Mouse (Mus musculus): ENCODE data around the gene Hist1h3d.
A peak's percentile ranks its signal among the peaks of the same experiment; 100 is the strongest.
"Not testable (repeated sequence)": the region's sequence is repeated elsewhere in the genome, so short reads cannot be mapped to it uniquely, and the experiment has no call there.

Hist1h3d gene

GRCm38 (mm10) chr13:23542225-23542980 lies 33.2 kb upstream of the Hist1h3d start:
- DNase-seq (ENCODE audit: low spot score in 2 of 2), result not testable (repeated sequence)

- DNase-seq (ENCODE audit: low spot score in 2 of 2), result peak; percentile 72 to 79
These were observed 32.5 kb upstream of the Hist1h3d start, which contains the start of gene Hist1h2bh for GRCm38 (mm10) chr13:23542999-23543607. Gene Hist1h2bh (minus strand): TSS chr13:23543392.

DNA sequence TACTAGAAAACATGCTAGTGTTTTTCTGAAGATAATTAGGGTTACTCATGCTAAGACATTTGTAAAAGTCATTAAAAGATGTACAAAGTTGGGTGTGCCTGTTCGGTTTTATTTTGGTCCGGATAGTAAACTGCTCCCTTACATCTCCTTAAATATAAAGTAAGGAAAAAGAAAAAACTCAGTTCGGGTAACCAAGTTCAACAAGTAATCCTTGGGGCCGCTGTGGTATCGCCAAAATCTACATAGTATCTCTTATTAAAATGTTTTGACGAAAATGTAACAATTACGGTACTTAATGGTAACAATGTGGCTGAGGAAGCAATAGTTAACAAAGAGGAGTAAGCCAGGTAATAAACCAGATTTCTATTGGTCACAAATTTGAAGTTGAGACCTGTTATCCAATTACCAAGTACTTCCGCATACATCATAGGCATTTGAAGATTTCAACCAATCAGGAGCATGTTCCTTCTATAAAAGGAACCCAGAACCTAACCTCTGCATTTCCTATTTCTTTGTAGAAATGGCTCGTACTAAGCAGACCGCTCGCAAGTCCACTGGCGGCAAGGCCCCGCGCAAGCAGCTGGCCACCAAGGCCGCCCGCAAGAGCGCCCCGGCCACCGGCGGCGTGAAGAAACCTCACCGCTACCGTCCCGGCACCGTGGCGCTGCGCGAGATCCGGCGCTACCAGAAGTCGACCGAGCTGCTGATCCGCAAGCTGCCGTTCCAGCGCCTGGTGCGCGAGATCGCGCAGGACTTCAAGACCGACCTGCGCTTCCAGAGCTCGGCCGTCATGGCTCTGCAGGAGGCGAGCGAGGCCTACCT lies 31.4 kb upstream of the Hist1h3d start, which contains the start of gene Hist1h3f:
Hist1h3f (plus strand) TSS at position 88 of the 822 bp plus-strand sequence.
- peak; percentile 75 to 80 for DNase-seq (ENCODE audit: low spot score in 2 of 2)

DNA sequence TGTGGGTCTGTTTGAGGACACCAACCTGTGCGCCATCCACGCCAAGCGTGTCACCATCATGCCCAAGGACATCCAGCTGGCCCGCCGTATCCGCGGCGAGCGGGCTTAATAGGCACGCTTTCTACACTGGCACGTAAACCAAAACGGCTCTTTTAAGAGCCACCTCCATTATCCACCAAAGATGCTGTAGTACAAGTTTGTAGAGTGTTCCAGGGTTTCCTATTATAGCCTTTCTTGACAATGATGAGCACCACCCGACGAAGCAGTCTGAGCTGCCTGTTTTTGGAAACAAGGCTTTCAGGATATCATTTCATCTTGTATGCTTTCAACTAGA lies 30.8 kb upstream of the Hist1h3d start:
- peak in 1 of 2 experiments; percentile 42 for DNase-seq (ENCODE audit: low spot score in 2 of 2)

GRCm38 (mm10) chr13:23546694-23547093 lies 28.9 kb upstream of the Hist1h3d start:
- DNase-seq (ENCODE audit: low spot score in 2 of 2), result no peak

DNA sequence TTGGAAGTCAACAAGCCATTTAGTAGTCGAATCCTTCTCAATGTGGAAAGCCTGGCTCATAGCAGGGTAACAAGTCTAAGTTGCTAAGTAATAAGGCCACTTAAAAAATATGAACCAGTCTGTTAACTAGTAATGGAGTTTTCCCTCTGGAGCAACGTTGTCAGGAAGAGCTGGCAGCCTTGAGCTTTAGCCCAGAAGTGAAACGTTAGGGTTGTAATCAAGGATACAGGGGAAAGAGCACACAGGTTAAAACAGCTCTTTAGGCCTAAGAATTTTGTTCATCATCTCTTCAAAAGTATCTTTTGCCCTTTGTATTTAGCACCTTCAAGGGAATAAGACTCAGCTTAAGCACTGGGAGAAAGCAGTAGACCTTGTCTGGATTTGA lies 24.8 kb upstream of the Hist1h3d start:
- DNase-seq (ENCODE audit: low spot score in 2 of 2), result no peak

DNA sequence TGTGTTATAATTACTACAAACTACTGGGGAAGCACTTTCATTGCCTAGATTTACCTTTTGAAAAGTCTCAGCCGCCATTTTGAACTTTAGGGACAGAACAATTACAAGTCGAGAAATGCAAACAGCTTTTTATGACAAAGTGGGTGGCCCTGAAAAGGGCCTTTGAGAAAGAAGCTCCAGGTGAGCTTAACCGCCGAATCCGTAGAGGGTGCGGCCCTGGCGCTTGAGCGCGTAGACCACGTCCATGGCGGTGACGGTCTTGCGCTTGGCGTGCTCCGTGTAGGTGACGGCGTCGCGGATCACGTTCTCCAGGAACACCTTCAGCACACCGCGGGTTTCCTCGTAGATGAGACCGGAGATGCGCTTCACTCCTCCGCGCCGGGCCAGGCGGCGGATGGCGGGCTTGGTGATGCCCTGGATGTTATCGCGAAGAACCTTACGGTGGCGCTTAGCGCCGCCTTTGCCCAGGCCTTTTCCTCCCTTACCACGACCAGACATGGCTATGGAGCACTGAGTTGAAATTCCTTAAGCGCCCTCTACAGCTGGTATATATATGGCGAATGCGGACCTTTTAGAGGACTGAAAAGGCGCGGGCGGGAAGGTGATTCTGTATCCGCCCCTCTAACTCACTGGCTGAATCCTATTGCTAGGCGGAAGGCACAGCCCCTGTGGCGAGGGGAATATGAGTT lies 24.3 kb upstream of the Hist1h3d start, which contains the start of gene Hist1h4f:
Hist1h4f (minus strand) TSS at position 503 of the 689 bp plus-strand sequence.
- DNase-seq (ENCODE audit: low spot score in 2 of 2), result peak; percentile 93 to 94

DNA sequence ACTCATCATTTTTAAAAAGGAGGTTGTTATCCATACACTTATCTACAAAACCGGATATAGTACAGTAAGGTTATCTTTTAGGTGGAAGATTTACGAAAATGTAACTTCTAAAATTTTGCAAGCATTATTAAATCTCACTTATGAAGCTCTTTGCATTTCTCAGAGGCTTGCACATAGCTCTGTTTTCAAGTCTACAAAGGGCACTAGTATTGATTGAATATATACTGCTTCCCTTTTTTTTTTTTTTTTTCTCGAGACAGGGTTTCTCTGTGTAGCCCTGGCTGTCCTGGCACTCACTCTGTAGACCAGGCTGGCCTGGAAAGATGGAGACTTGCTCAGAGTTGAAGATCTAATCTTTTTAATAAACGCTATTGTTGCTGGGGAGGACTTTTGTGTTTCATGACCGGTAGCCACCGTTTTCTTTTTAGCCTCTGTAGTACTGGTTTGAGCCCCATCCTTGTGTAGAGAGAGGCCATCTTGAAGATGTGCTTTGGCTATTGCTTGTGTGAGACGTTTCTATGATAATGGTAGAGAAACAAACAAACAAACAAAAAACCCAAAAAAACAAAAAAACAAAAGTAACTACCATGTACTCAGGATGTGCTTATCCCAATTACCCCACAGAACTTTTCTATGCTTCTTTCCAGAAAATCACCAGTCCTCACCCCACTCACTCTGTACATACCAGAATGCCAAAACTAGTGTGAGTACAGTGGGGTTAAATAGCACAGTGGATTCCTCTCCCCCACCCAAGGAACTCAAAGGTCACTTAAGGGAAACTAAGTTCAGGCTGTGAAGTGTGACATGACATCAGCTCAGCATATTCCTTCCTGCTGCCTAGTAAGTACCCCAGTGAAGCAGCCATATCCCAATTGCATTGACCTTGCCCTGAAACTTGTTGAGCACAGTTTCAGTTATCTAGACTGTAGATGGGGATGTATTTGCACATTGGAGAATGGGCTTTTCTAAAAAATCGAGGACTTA lies 23.3 kb upstream of the Hist1h3d start:
- no peak for DNase-seq (ENCODE audit: low spot score in 2 of 2)

GRCm38 (mm10) chr13:23552962-23553361 lies 22.6 kb upstream of the Hist1h3d start, which contains the start of gene Hist1h1d:
Gene Hist1h1d (plus strand): TSS chr13:23553262.
- DNase-seq (ENCODE audit: low spot score in 2 of 2), result no peak

- DNase-seq (ENCODE audit: low spot score in 2 of 2), result no peak
These were observed 21.2 kb upstream of the Hist1h3d start for GRCm38 (mm10) chr13:23554393-23554792.

GRCm38 (mm10) chr13:23554925-23555838 lies 20.4 kb upstream of the Hist1h3d start:
- DNase-seq (ENCODE audit: low spot score in 2 of 2), result peak; percentile 80 to 86

GRCm38 (mm10) chr13:23555839-23556416 lies 19.6 kb upstream of the Hist1h3d start:
- DNase-seq (ENCODE audit: low spot score in 2 of 2), result peak; percentile 72 to 74

DNA sequence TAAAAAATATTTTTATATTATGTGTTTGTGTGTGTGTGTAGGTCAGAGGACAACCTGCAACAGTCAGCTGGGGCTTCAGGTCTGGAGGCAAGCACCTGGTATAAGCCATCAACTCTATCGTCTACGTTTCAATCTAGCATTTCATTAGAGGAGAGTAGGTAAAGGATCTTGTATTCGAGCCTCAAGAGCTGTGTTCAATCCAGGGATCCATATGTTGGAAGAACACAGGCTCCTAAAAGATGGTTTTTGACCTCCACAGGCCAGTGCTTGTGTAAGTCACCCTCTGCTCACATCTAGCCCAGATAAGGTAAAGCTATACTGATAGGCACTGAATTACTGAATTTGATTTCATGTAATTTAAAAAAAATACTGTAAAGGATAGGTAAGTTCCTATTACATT lies 18.7 kb upstream of the Hist1h3d start:
- DNase-seq (ENCODE audit: low spot score in 2 of 2), result no peak

- not testable (repeated sequence) for DNase-seq (ENCODE audit: low spot score in 2 of 2)
These were observed 14.9 kb upstream of the Hist1h3d start for GRCm38 (mm10) chr13:23560699-23561098.

DNA sequence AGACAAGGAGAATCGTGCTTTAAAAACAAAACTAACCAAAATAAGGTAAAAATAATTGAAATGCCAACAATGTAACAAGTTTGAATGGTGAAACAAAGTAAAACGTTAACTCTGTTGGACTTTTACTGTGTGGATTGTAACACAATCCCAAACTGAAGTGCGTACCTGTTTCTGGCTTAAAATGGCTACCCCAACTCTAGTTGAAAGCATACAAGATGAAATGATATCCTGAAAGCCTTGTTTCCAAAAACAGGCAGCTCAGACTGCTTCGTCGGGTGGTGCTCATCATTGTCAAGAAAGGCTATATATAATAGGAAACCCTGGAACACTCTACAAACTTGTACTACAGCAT lies 14.1 kb upstream of the Hist1h3d start:
- not testable (repeated sequence) for DNase-seq (ENCODE audit: low spot score in 2 of 2)

DNA sequence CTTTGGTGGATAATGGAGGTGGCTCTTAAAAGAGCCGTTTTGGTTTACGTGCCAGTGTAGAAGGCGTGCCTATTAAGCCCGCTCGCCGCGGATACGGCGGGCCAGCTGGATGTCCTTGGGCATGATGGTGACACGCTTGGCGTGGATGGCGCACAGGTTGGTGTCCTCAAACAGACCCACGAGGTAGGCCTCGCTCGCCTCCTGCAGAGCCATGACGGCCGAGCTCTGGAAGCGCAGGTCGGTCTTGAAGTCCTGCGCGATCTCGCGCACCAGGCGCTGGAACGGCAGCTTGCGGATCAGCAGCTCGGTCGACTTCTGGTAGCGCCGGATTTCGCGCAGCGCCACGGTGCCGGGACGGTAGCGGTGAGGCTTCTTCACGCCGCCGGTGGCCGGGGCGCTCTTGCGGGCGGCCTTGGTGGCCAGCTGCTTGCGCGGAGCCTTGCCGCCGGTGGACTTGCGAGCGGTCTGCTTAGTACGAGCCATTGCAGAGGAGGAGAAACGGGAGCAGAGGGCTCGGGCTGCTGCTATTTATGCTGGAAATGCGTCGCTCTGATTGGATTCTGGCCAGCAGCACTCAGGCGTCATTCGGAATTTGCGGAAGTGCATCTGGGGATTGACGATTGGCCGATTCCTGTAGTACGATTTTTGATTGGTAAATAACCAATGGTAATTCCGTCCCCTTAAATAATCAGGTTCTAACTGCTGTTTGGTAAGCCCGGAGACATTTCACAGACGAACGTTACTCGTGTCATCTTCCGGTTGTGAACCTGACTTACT lies 13.5 kb upstream of the Hist1h3d start, which contains the start of gene Hist1h3e:
Hist1h3e (minus strand) TSS at position 487 of the 777 bp plus-strand sequence.
- peak; percentile 95 for DNase-seq (ENCODE audit: low spot score in 2 of 2)

GRCm38 (mm10) chr13:23562699-23563462 lies 12.7 kb upstream of the Hist1h3d start:
- DNase-seq (ENCODE audit: low spot score in 2 of 2), result peak in 1 of 2 experiments; percentile 52

Measured in right cerebral cortex, adult 2 months (tissue).